Mouse (Mus musculus) MEL (cell line): ENCODE results near the gene Prdx2. TPM values are rescaled to one million over a fixed set of nuclear protein-coding genes. Genes with fewer than 3 reads are reported as not detected.
A peak's percentile ranks its signal among the peaks of the same experiment; 100 is the strongest.

ENCODE experiments used
- DNase-seq: peaks from one replicate; pipeline ENCODE4 v3.0.0; 2011; ENCODE audit warnings: low read depth, low spot score
- H3K27ac ChIP-seq: 2 replicates; pipeline ENCODE4 v1.5.1; 2012; ENCODE audit warnings: low read depth, mild to moderate bottlenecking, control low read depth, low read length, moderate library complexity; ENCODE audit not compliant: control insufficient read depth
- H3K27me3 ChIP-seq, 2 experiments: fragments of 150-350 bp in 1 of 2; sonication (generic) in 1 of 2; 2 replicates each; pipeline ENCODE4 v1.6.1; 2012; ENCODE audit warnings: low read length in 2 of 2, mild to moderate bottlenecking in 2 of 2, improper control_type of control experiment in 1 of 2, moderate library complexity in 1 of 2; ENCODE audit not compliant: insufficient read depth in 2 of 2, control insufficient read depth in 1 of 2
- H3K36me3 ChIP-seq, 2 experiments: 2 replicates each; pipeline ENCODE4 v1.6.1; 2012 to 2014; ENCODE audit warnings: low read length in 2 of 2, improper control_type of control experiment in 1 of 2, inconsistent platforms in 1 of 2, mild to moderate bottlenecking in 1 of 2; ENCODE audit not compliant: insufficient read depth in 2 of 2, control insufficient read depth in 1 of 2
- H3K4me1 ChIP-seq, 2 experiments: fragments of 150-350 bp in 1 of 2; sonication (generic) in 1 of 2; 2 replicates each; pipeline ENCODE4 v1.6.1; 2012; ENCODE audit warnings: low read length in 2 of 2, improper control_type of control experiment in 1 of 2, mild to moderate bottlenecking in 1 of 2; ENCODE audit not compliant: insufficient read depth in 2 of 2, control insufficient read depth in 1 of 2
- H3K4me3 ChIP-seq, 2 experiments: fragments of 150-350 bp in 1 of 2; sonication (generic) in 1 of 2; 2 replicates each; pipeline ENCODE4 v1.5.1; 2012; ENCODE audit warnings: low read depth in 2 of 2, low read length in 2 of 2, mild to moderate bottlenecking in 2 of 2, moderate library complexity in 2 of 2, control low read depth in 1 of 2, improper control_type of control experiment in 1 of 2; ENCODE audit not compliant: control insufficient read depth in 1 of 2, insufficient read depth in 1 of 2
- H3K79me2 ChIP-seq: 2 replicates; pipeline ENCODE4 v1.6.1; 2012; ENCODE audit warnings: mild to moderate bottlenecking, low read length, moderate library complexity; ENCODE audit not compliant: control insufficient read depth, poor library complexity, insufficient read depth
- H3K9ac ChIP-seq: 2 replicates; pipeline ENCODE4 v1.6.1; 2012; ENCODE audit warnings: low read depth, mild to moderate bottlenecking, control low read depth, low read length, moderate library complexity; ENCODE audit not compliant: control insufficient read depth, poor library complexity, severe bottlenecking
- H3K9me3 ChIP-seq: fragments of 150-350 bp; sonication (generic); replicated peaks from 2 replicates; pipeline ENCODE4 v1.6.1; 2012; ENCODE audit warnings: mild to moderate bottlenecking, low read length, improper control_type of control experiment, moderate library complexity; ENCODE audit not compliant: insufficient read depth
- BHLHE40 ChIP-seq: IDR thresholded peaks from 2 replicates; pipeline ENCODE4 v1.6.1; 2012; ENCODE audit warnings: low read depth, mild to moderate bottlenecking, inconsistent platforms, low read length, improper control_type of control experiment, borderline replicate concordance
- CHD1 ChIP-seq: IDR thresholded peaks from 2 replicates; pipeline ENCODE4 v1.6.1; 2012; ENCODE audit warnings: low read depth, mild to moderate bottlenecking, inconsistent platforms, low read length, improper control_type of control experiment
- CHD2 ChIP-seq: IDR thresholded peaks from 2 replicates; pipeline ENCODE4 v1.6.1; 2011; ENCODE audit warnings: low read length, improper control_type of control experiment
- CTCF ChIP-seq, 3 experiments: IDR thresholded peaks in 2 of 3; conservative IDR thresholded peaks in 1 of 3; 2 replicates each; pipeline ENCODE4 v1.5.1; 2011 to 2012; ENCODE audit warnings: low read length in 3 of 3, low read depth in 2 of 3, mild to moderate bottlenecking in 2 of 3, improper control_type of control experiment in 1 of 3, inconsistent platforms in 1 of 3, mixed read lengths in 1 of 3, moderate library complexity in 1 of 3; ENCODE audit not compliant: control insufficient read depth in 1 of 3, insufficient read depth in 1 of 3, poor library complexity in 1 of 3, severe bottlenecking in 1 of 3
- E2F4 ChIP-seq: IDR thresholded peaks from 2 replicates; pipeline ENCODE4 v1.6.1; 2011; ENCODE audit warnings: low read depth, low read length, improper control_type of control experiment, borderline replicate concordance
- ELF1 ChIP-seq: IDR thresholded peaks from 2 replicates; pipeline ENCODE4 v1.6.1; 2014; ENCODE audit warnings: low read depth, mild to moderate bottlenecking, inconsistent platforms, low read length, improper control_type of control experiment, moderate library complexity
- ETS1 ChIP-seq: IDR thresholded peaks from 2 replicates; pipeline ENCODE4 v1.6.1; 2012; ENCODE audit warnings: low read depth, mild to moderate bottlenecking, inconsistent platforms, low read length, improper control_type of control experiment, moderate library complexity
- GABPA ChIP-seq: IDR thresholded peaks from 2 replicates; pipeline ENCODE4 v1.6.1; 2012; ENCODE audit warnings: low read depth, mild to moderate bottlenecking, inconsistent platforms, low read length, improper control_type of control experiment, moderate library complexity
- GATA1 ChIP-seq: IDR thresholded peaks from 2 replicates; pipeline ENCODE4 v1.6.1; 2011; ENCODE audit warnings: low read depth, low read length, improper control_type of control experiment
- HCFC1 ChIP-seq: IDR thresholded peaks from 2 replicates; pipeline ENCODE4 v1.6.1; 2012; ENCODE audit warnings: low read depth, mild to moderate bottlenecking, inconsistent platforms, low read length, improper control_type of control experiment, moderate library complexity
- KAT2A ChIP-seq: conservative IDR thresholded peaks from 2 replicates; pipeline ENCODE4 v1.6.1; 2012; ENCODE audit warnings: low read depth, low read length, improper control_type of control experiment, inconsistent platforms
- MAFK ChIP-seq: IDR thresholded peaks from 2 replicates; pipeline ENCODE4 v1.6.1; 2011; ENCODE audit warnings: low read depth, mild to moderate bottlenecking, low read length, improper control_type of control experiment, borderline replicate concordance
- MEF2A ChIP-seq: IDR thresholded peaks from 2 replicates; pipeline ENCODE4 v1.6.1; 2014; ENCODE audit warnings: low read depth, mild to moderate bottlenecking, inconsistent platforms, low read length, improper control_type of control experiment; ENCODE audit not compliant: poor library complexity, insufficient replicate concordance, severe bottlenecking; ENCODE audit errors: extremely low read depth
- MXI1 ChIP-seq: IDR thresholded peaks from 2 replicates; pipeline ENCODE4 v1.6.1; 2011; ENCODE audit warnings: mild to moderate bottlenecking, low read depth, low read length, improper control_type of control experiment
- MYB ChIP-seq: IDR thresholded peaks from 2 replicates; pipeline ENCODE4 v1.6.1; 2011; ENCODE audit warnings: mild to moderate bottlenecking, low read depth, low read length, improper control_type of control experiment
- MYC ChIP-seq: IDR thresholded peaks from 2 replicates; pipeline ENCODE4 v1.6.1; 2011; ENCODE audit warnings: low read depth, mild to moderate bottlenecking, low read length, improper control_type of control experiment, moderate library complexity
- NELFE ChIP-seq: IDR thresholded peaks from 2 replicates; pipeline ENCODE4 v1.6.1; 2011; ENCODE audit warnings: low read depth, low read length, improper control_type of control experiment
- NRF1 ChIP-seq: IDR thresholded peaks from 2 replicates; pipeline ENCODE4 v1.6.1; 2014; ENCODE audit warnings: low read depth, mild to moderate bottlenecking, inconsistent platforms, low read length, improper control_type of control experiment, moderate library complexity; ENCODE audit not compliant: poor library complexity, insufficient read depth, severe bottlenecking
- POLR2A ChIP-seq, 2 experiments: IDR thresholded peaks; 2 replicates each; pipeline ENCODE4 v1.6.1; 2011 to 2012; ENCODE audit warnings: low read length in 2 of 2, mild to moderate bottlenecking in 2 of 2, control low read depth in 1 of 2, improper control_type of control experiment in 1 of 2, low read depth in 1 of 2, moderate library complexity in 1 of 2; ENCODE audit not compliant: control insufficient read depth in 1 of 2, insufficient read depth in 1 of 2, poor library complexity in 1 of 2
- POLR2AphosphoS2 ChIP-seq: IDR thresholded peaks from 2 replicates; pipeline ENCODE4 v1.6.1; 2011; ENCODE audit warnings: low read length, improper control_type of control experiment
- SIN3A ChIP-seq: IDR thresholded peaks from 2 replicates; pipeline ENCODE4 v1.6.1; 2012; ENCODE audit warnings: low read length, improper control_type of control experiment, inconsistent platforms
- SMC3 ChIP-seq: IDR thresholded peaks from 2 replicates; pipeline ENCODE4 v1.6.1; 2011; ENCODE audit warnings: low read depth, low read length, improper control_type of control experiment
- TAL1 ChIP-seq: IDR thresholded peaks from 2 replicates; pipeline ENCODE4 v1.6.1; 2012; ENCODE audit warnings: mild to moderate bottlenecking, inconsistent platforms, low read length, moderate library complexity, mixed read lengths
- TBP ChIP-seq: IDR thresholded peaks from 2 replicates; pipeline ENCODE4 v1.8.0; 2011; ENCODE audit warnings: low read depth, low read length, improper control_type of control experiment
- TCF12 ChIP-seq: IDR thresholded peaks from 2 replicates; pipeline ENCODE4 v1.6.1; 2014; ENCODE audit warnings: low read depth, mild to moderate bottlenecking, inconsistent platforms, low read length, improper control_type of control experiment, moderate library complexity
- UBTF ChIP-seq: IDR thresholded peaks from 2 replicates; pipeline ENCODE4 v1.6.1; 2012; ENCODE audit warnings: low read depth, mild to moderate bottlenecking, inconsistent platforms, low read length, improper control_type of control experiment, moderate library complexity, borderline replicate concordance; ENCODE audit not compliant: insufficient read depth
- USF1 ChIP-seq: IDR thresholded peaks from 2 replicates; pipeline ENCODE4 v1.6.1; 2014; ENCODE audit warnings: low read depth, mild to moderate bottlenecking, inconsistent platforms, low read length, improper control_type of control experiment, moderate library complexity
- USF2 ChIP-seq, 2 experiments: IDR thresholded peaks; 2 replicates each; pipeline ENCODE4 v1.6.1; 2011 to 2012; ENCODE audit warnings: improper control_type of control experiment in 2 of 2, low read length in 2 of 2, borderline replicate concordance in 1 of 2, inconsistent platforms in 1 of 2, low read depth in 1 of 2, mild to moderate bottlenecking in 1 of 2; ENCODE audit not compliant: insufficient read depth in 1 of 2
- ZC3H11A ChIP-seq: IDR thresholded peaks from 2 replicates; pipeline ENCODE4 v1.6.1; 2012; ENCODE audit warnings: low read depth, mild to moderate bottlenecking, inconsistent platforms, low read length, improper control_type of control experiment
- ZKSCAN1 ChIP-seq: IDR thresholded peaks from 2 replicates; pipeline ENCODE4 v1.6.1; 2012; ENCODE audit warnings: low read depth, mild to moderate bottlenecking, inconsistent platforms, low read length, improper control_type of control experiment, moderate library complexity
- ZMIZ1 ChIP-seq: IDR thresholded peaks from 2 replicates; pipeline ENCODE4 v1.6.1; 2012; ENCODE audit warnings: low read depth, mild to moderate bottlenecking, inconsistent platforms, low read length, improper control_type of control experiment, moderate library complexity
- ZNF384 ChIP-seq: IDR thresholded peaks from 2 replicates; pipeline ENCODE4 v1.6.1; 2012; ENCODE audit warnings: low read depth, mild to moderate bottlenecking, inconsistent platforms, low read length, improper control_type of control experiment
- polyA plus RNA-seq, 2 experiments: library from polyadenylated mRNA; stranded (reverse) in 1 of 2; unstranded in 1 of 2; fragments of >175 nt in 1 of 2; fragments of >200 nt in 1 of 2; gene quantifications; 2 replicates each; pipeline versions ENCODE4 v1.2.1 to v1.2.4; 2012; ENCODE audit warnings: low replicate concordance in 2 of 2, low read depth in 1 of 2; ENCODE audit not compliant: insufficient read length in 2 of 2, insufficient read depth in 1 of 2, missing spikeins in 1 of 2
- total RNA-seq: library from RNA; depleted of rRNA; stranded (reverse); fragments of 300-350 nt; gene quantifications from 2 replicates; pipeline ENCODE4 v1.2.3, GENCODE M21; 2012

The Prdx2 gene
- total and polyA plus RNA-seq, 3 experiments: 643 to 773 (median 679) TPM

DNA sequence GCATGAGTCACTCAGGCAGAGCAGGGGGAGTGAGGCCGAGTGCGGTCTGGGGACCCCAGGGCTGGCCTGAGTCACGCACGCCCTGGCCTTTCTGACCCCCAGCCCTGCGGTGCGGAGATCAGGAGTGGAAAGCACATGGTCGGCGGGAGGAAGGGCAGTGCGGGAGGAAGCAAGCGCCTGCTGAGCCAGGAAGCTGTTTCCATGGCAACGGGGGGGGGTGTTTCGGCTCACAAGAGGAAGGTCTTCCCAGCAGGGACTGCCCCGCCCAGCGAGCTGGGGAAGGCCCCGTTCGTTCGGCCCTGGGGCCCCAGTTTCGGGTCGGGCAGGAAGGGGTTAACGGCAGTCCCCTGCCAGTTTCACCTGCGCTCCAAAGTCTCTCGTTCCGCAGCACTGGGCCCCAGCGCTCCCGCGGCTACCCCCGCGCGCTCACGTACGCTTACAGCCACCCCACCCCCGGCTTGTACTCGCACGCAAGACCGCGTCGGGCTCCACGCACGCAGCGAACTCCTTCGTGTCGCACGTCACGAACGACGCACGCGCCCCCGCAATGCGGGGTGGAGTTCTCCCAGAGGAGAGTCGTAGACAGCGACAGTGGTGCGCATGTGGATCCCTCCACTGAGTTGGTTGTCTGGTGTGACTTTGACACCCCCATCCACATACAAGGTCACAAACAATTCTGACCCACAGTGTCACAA, 16.4 kb downstream of the Prdx2 start (continued):
- TF ChIP-seq NELFE (peak; percentile 62), HCFC1 (peak; percentile 27), ETS1 (peak; percentile 46; the same call in 1 of the 2 replicates)

DNA sequence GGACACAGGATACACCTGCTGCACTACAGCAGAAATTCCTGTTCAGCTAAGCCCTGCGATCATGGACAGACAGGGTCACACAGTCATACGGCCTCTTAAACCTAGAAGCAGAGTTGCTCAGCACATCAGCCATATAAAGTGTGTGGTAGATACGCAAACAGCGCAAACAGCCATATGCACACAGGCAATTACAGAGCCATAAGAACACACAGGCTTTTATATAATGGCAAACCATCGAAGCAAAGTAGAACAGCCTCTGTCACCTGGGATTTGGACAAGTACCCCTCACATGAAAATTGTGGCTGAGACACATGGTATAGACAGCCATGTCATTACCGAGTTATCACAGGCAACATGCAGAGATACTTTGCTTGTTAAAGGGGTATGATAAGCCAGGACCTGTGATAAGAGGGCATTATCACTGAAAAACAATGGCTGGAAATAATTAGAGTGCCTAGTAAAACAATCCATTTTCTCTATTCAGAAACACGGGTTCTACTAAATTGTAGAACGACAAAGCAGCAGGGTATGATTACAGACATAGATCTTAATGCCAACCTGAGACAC, 17.1 kb downstream of the Prdx2 start:
- H3K9ac ChIP-seq: peak overlapping the region; percentile 88
- H3K4me1 ChIP-seq: peaks cover 10 to 55% of the 10 kb centered on the region in 2 experiments
- peak overlapping the region; percentile 61 to 65 for H3K4me3 ChIP-seq
- TF ChIP-seq CHD2 (no peak), UBTF (no peak), GATA1 (peak; percentile 98), ZC3H11A (no peak), BHLHE40 (no peak), MYC (peak; percentile 78; the same call in 1 of the 2 replicates), TAL1 (peak; percentile 13; the same call in 1 of the 2 replicates), ZKSCAN1 (no peak), USF1 (no peak), ZNF384 (no peak), NRF1 (no peak), NELFE (no peak), MXI1 (peak; percentile 77), CHD1 (0 out of 2 replicates have a peak, but pooled peaks have one; percentile 44), SMC3 (no peak), TBP (no peak), POLR2AphosphoS2 (no peak), GABPA (no peak; the same call in 1 of the 2 replicates), ELF1 (no peak), POLR2A (IDR thresholded peaks at IDR 0.05; ENCODE audit: control insufficient read depth in 1 of 2, insufficient read depth in 1 of 2, low read depth in 1 of 2, low read length in 2 of 2, poor library complexity in 1 of 2) (no peak), ETS1 (peak; percentile 92), E2F4 (no peak), TCF12 (peak; percentile 94), MYB (no peak), USF2 (IDR thresholded peaks at IDR 0.05; ENCODE audit: borderline replicate concordance in 1 of 2, insufficient read depth in 1 of 2, low read depth in 1 of 2, low read length in 2 of 2) (no peak), CTCF (IDR thresholded peaks at IDR 0.05 in 2 of 3, conservative IDR thresholded peaks at IDR 0.05 in 1 of 3; ENCODE audit: control insufficient read depth in 1 of 3, insufficient read depth in 1 of 3, low read depth in 2 of 3, low read length in 3 of 3, poor library complexity in 1 of 3, severe bottlenecking in 1 of 3) (no peak), SIN3A (peak; percentile 93), MAFK (no peak), ZMIZ1 (no peak), KAT2A (no peak; the same call in 1 of the 2 replicates), MEF2A (no peak; the same call in 1 of the 2 replicates)

More for the DNA sequence above, 17.1 kb downstream of the Prdx2 start:
- Histone ChIP-seq H3K79me2 (peaks cover 6% of the 10 kb centered on the region; the same call in 1 of the 2 replicates), H3K9me3 (no peaks in the 10 kb centered on the region), H3K27ac (peak overlapping the region; percentile 91), H3K36me3 (peaks cover 0 to 46% of the 10 kb centered on the region in 2 experiments; a peak in 2 of 4 replicates), H3K27me3 (no peaks in the 10 kb centered on the region)
- peak; percentile 84 for DNase-seq
